Mouse (Mus musculus) intestine, embryonic 16.5 days (tissue): Measurements from ENCODE around the gene Slc4a1. TPM values are rescaled to one million over a fixed set of nuclear protein-coding genes. Genes with fewer than 3 reads are reported as not detected.

Experiments
- ATAC-seq: fragments of 200-750 bp; cut with Nextera tagmentation; 2 replicates; pipeline ENCODE4 v1.8.0; 2017; ENCODE audit warnings: moderate TSS enrichment, moderate library complexity
- H3K27ac ChIP-seq: fragments of 300-500 bp; sonication (generic); 2 replicates; pipeline ENCODE4 v1.5.1; 2014; ENCODE audit warnings: mild to moderate bottlenecking, low read length
- H3K27me3 ChIP-seq: fragments of 300-500 bp; sonication (generic); replicated peaks from 2 replicates; pipeline ENCODE4 v1.6.1; 2014; ENCODE audit warnings: low read length, control low read depth, mixed read lengths; ENCODE audit not compliant: control insufficient read depth, insufficient read depth
- H3K36me3 ChIP-seq: fragments of 300-500 bp; sonication (generic); 2 replicates; pipeline ENCODE4 v1.6.1; 2014; ENCODE audit warnings: low read length, control low read depth; ENCODE audit not compliant: control insufficient read depth, insufficient read depth
- H3K4me1 ChIP-seq: fragments of 300-500 bp; sonication (generic); 2 replicates; pipeline ENCODE4 v1.6.1; 2014; ENCODE audit warnings: low read length, control low read depth, mixed read lengths; ENCODE audit not compliant: control insufficient read depth, insufficient read depth
- H3K4me2 ChIP-seq: fragments of 300-500 bp; sonication (generic); 2 replicates; pipeline ENCODE4 v1.6.1; 2014; ENCODE audit warnings: low read depth, low read length, control low read depth
- H3K4me3 ChIP-seq: fragments of 300-500 bp; sonication (generic); 2 replicates; pipeline ENCODE4 v1.5.1; 2014; ENCODE audit warnings: mild to moderate bottlenecking, low read length
- H3K9ac ChIP-seq: fragments of 300-500 bp; sonication (generic); 2 replicates; pipeline ENCODE4 v1.6.1; 2014; ENCODE audit warnings: low read depth, low read length
- H3K9me3 ChIP-seq: fragments of 300-500 bp; sonication (generic); 2 replicates; pipeline ENCODE4 v1.6.1; 2016; ENCODE audit warnings: low read length, control low read depth; ENCODE audit not compliant: control insufficient read depth
- WGBS: fragments of 180-500 bp; shearing (Covaris S2); extraction: QIAGEN DNeasy Blood & Tissue Kit; methylation state at CpG from one replicate; pipeline ENCODE4 v1.1.7; 2014; 5-methylcytosine and 5-hydroxymethylcytosine counted together
- polyA plus RNA-seq: library from polyadenylated mRNA; unstranded; fragments of >200 nt; fragmentation: Nextera tagmentation; extraction: Ambion mirVana; gene quantifications from 2 replicates; pipeline ENCODE4 v1.2.1, GENCODE M21; 2015

Gene Slc4a1
- polyA plus RNA-seq, 1 experiment from 2014 or later, result 19.3 TPM

- ATAC-seq, result no peak
- Histone ChIP-seq H3K27ac (no peak overlapping the region), H3K4me3 (peak overlapping the region; percentile 39), H3K9ac (peak overlapping the region; percentile 55), H3K27me3 (peaks cover 23% of the 10 kb centered on the region), H3K36me3 (peaks cover 5% of the 10 kb centered on the region; the same call in 1 of the 2 replicates), H3K9me3 (no peaks in the 10 kb centered on the region), H3K4me2 (peak overlapping the region; percentile 74), H3K4me1 (peaks cover 27% of the 10 kb centered on the region)
- WGBS, result 2% methylated on average over 34 of the region's 34 CpGs
Measured at GRCm38 (mm10) chr11:102399610-102400072, 33.6 kb upstream of the Slc4a1 start.

GRCm38 (mm10) chr11:102399107-102399506 lies 33.1 kb upstream of the Slc4a1 start:
- Histone ChIP-seq H3K4me1 (peaks cover 29% of the 10 kb centered on the region), H3K27me3 (peaks cover 23% of the 10 kb centered on the region), H3K4me3 (peak overlapping the region; percentile 39; the same call in 1 of the 2 replicates), H3K36me3 (peaks cover 3% of the 10 kb centered on the region; the same call in 1 of the 2 replicates), H3K9me3 (no peaks in the 10 kb centered on the region), H3K9ac (no peak overlapping the region), H3K4me2 (peak overlapping the region; percentile 74), H3K27ac (no peak overlapping the region)
- ATAC-seq, result no peak
- 17% methylated on average over 15 of the region's 15 CpGs for WGBS

- no peak overlapping the region for H3K9ac ChIP-seq
- 71% methylated on average over 20 of the region's 20 CpGs for WGBS
- ATAC-seq, result 0 out of 2 replicates have a peak, but pooled peaks have one; percentile 32
- H3K27ac ChIP-seq, result no peak overlapping the region
- peaks cover 23% of the 10 kb centered on the region for H3K27me3 ChIP-seq
- H3K4me1 ChIP-seq, result peaks cover 38% of the 10 kb centered on the region
- no peaks in the 10 kb centered on the region; the same call in 1 of the 2 replicates for H3K36me3 ChIP-seq
- no peaks in the 10 kb centered on the region for H3K9me3 ChIP-seq
- no peak overlapping the region for H3K4me3 ChIP-seq
- no peak overlapping the region for H3K4me2 ChIP-seq
Measured at GRCm38 (mm10) chr11:102398007-102398825, 32.2 kb upstream of the Slc4a1 start.

GRCm38 (mm10) chr11:102396671-102397141 lies 30.7 kb upstream of the Slc4a1 start:
- peaks cover 45% of the 10 kb centered on the region for H3K4me1 ChIP-seq
- peaks cover 23% of the 10 kb centered on the region for H3K27me3 ChIP-seq
- ATAC-seq, result no peak
- H3K4me2 ChIP-seq, result no peak overlapping the region
- H3K9me3 ChIP-seq, result no peaks in the 10 kb centered on the region
- H3K36me3 ChIP-seq, result no peaks in the 10 kb centered on the region
- no peak overlapping the region for H3K27ac ChIP-seq
- 75% methylated on average over 7 of the region's 7 CpGs for WGBS
- no peak overlapping the region for H3K4me3 ChIP-seq
- H3K9ac ChIP-seq, result no peak overlapping the region

GRCm38 (mm10) chr11:102396263-102396662 lies 30.3 kb upstream of the Slc4a1 start:
- H3K36me3 ChIP-seq, result no peaks in the 10 kb centered on the region
- peaks cover 45% of the 10 kb centered on the region for H3K4me1 ChIP-seq
- H3K4me3 ChIP-seq, result no peak overlapping the region
- no peak for ATAC-seq
- H3K9ac ChIP-seq, result no peak overlapping the region
- 53% methylated on average over 6 of the region's 6 CpGs for WGBS
- peaks cover 23% of the 10 kb centered on the region for H3K27me3 ChIP-seq
- no peak overlapping the region for H3K27ac ChIP-seq
- H3K9me3 ChIP-seq, result no peaks in the 10 kb centered on the region
- no peak overlapping the region for H3K4me2 ChIP-seq

DNA sequence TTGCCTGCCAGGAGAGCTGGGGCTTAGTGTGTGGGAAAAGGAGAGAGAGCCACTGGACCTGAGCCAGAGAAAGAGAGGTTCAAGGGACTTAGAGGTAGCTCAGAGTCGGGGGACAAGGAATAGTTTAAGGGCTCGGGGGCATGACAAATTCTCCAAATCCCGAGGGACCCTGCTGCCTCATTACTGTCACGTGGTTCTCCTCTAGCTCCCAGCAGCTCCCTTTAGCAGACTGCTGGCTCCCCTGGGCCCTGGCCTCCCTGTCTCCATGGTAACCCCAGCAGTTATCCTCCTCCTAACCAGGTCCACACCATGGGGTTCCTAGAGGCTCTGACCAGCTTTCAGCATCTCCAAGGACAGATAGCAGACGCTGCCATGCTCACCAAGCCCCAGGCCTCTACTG lies 29.2 kb upstream of the Slc4a1 start:
- Histone ChIP-seq H3K9me3 (no peaks in the 10 kb centered on the region), H3K27ac (no peak overlapping the region), H3K4me1 (peaks cover 37% of the 10 kb centered on the region), H3K4me2 (no peak overlapping the region), H3K36me3 (no peaks in the 10 kb centered on the region), H3K27me3 (peaks cover 23% of the 10 kb centered on the region), H3K4me3 (no peak overlapping the region), H3K9ac (no peak overlapping the region)
- WGBS, result 11% methylated on average over 5 of the region's 5 CpGs
- ATAC-seq, result no peak

DNA sequence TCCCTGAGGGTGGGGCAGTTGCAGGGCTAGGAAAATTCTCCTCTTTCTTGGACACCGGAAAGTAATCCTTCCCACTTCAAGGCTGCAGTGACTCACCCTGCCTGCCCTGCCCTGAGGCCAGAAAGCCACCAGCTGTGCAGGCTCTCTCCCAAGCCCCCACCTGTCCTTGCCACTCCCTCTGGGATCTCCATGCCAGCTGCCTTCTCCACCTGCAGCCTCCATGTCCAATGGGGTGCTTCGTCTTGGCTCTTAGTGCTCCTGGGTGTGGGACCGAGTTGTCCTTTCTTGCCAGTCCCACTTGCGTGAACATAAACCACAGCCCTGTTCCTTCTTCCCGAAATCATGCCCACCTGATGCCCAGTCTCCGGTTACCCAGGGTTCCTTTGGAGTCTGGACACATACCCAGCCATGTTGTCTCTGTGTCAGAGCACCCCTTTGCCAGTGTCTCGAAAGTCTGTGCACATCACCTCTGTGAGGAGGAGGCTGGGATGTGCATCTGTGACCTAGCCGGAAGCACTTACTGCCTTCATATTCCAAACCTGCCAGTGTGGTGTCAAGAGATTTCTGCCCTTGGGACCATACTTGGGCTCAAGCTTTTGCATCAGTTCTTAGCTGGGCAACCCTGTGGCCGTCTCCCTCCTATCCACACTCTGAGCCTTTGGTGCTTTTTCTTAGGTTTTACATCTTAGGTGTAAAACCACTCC lies 28.6 kb upstream of the Slc4a1 start:
- Histone ChIP-seq H3K36me3 (no peaks in the 10 kb centered on the region), H3K9ac (no peak overlapping the region), H3K4me3 (peak overlapping the region; percentile 50; the same call in 1 of the 2 replicates), H3K27me3 (peaks cover 16% of the 10 kb centered on the region), H3K27ac (no peak overlapping the region), H3K4me1 (peaks cover 33% of the 10 kb centered on the region), H3K9me3 (no peaks in the 10 kb centered on the region), H3K4me2 (peak overlapping the region; percentile 16; the same call in 1 of the 2 replicates)
- WGBS, result 75% methylated on average over 9 of the region's 9 CpGs
- ATAC-seq, result no peak

DNA sequence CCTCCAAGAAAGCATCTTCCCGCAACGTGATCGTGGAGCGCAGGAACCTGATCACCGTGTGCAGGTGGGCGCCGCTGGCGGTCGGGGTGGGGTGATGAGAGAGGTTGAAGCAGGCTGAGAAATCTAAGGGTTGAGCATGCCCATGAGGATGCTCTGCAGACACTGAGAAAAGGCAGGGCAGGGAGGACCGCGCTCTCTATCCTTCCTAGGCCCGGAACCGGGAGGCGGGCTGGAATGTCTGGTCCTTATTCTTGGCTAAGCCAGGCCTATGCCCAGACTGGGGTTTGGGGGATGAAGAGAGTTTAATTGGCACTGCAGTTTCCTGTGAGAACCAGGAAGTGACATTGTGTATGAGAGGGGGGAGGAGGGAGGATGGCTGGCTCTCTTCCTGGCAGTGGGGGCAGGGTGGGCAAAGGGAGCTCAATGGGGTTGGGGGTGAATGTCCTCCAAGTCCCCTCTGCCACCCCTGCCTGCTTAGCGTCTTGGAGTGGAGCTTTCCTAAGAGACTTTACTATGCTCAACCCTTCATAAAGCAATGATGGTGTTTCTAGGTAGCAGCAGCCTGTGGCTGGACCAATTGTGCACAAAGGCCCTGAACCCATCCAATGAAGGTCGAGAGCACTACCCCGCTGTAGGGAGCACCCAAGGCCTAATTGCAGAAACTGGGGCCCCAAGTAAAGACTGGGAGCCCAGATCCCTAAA lies 27.9 kb upstream of the Slc4a1 start:
- 10% methylated on average over 17 of the region's 17 CpGs for WGBS
- no peaks in the 10 kb centered on the region for H3K9me3 ChIP-seq
- 0 out of 2 replicates have a peak overlapping the region, but pooled peaks have one; percentile 2 for H3K27ac ChIP-seq
- peak overlapping the region; percentile 95 for H3K4me2 ChIP-seq
- no peaks in the 10 kb centered on the region for H3K36me3 ChIP-seq
- peaks cover 12% of the 10 kb centered on the region; the same call in 1 of the 2 replicates for H3K27me3 ChIP-seq
- H3K9ac ChIP-seq, result peak overlapping the region; percentile 58
- peak overlapping the region; percentile 50 for H3K4me3 ChIP-seq
- H3K4me1 ChIP-seq, result peaks cover 25% of the 10 kb centered on the region
- peak; percentile 31 for ATAC-seq
